Mouse (Mus musculus): ENCODE data around the gene Sars2. TPM values are rescaled to one million over a fixed set of nuclear protein-coding genes. Genes with fewer than 3 reads are reported as not detected.

The Sars2 gene
- polyA plus RNA-seq, 1 experiment from 2014 or later = 16.3 TPM

DNA sequence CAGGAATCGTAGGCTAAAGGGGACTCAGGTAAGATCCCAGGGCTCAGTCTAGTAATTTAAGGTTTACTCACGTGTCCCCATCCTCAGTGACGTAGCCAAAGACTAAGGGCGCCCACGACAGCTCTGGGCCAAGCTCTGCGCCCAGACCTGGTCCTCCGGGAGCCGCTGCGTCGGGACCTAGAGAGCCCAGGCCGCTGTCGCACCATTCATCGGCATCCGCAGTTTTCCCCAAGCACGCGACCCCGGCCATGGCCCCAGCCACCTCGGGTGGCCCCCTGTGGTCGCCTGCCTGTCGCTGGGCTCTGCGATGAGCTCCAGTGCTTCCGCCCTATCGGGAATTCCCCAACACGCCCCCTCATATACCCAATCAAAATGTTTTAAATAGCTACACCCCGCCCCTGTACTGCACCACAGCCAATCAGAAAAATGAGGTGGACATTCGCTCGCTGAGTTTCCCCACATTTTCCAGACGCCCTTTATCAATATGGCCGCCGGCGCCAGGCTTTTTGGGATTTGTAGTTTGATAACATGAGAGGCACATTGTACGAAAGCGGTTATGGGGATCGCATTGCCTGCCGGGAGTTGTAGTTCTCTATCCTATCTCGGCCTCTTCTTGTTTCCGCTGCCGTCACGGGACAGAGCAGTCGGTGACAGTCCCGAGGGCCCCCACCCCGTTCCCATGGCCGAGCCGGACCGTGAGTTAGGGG lies 24.5 kb downstream of the Sars2 start, which contains the start of gene Sirt2:
Gene Sirt2 (plus strand): TSS at position 563 of the 707 bp plus-strand sequence.
- H3K9me3 ChIP-seq (replicated peaks) = no peaks in the 10 kb centered on the region
- ATAC-seq (ENCODE audit: low read depth) = peak; percentile 95
- H3K9ac ChIP-seq = peak within 1 kb of the TSS; percentile 80
- peak; percentile 98 for DNase-seq
- H3K36me3 ChIP-seq = peaks cover 20% of the 10 kb centered on the region
- peaks cover 59% of the 10 kb centered on the region for H3K4me1 ChIP-seq (replicated peaks)
- H3K4me3 ChIP-seq (replicated peaks) = peak within 1 kb of the TSS; percentile 78
- H3K4me2 ChIP-seq = peak within 1 kb of the TSS; percentile 74
- H3K27ac ChIP-seq = 0 out of 2 replicates have a peak within 1 kb of the TSS, but pooled peaks have one; percentile 13
- H3K27me3 ChIP-seq = no peaks in the 10 kb centered on the region
- under 1% methylated on average over 45 of the region's 45 CpGs for WGBS (ENCODE audit: insufficient replicate concordance)

DNA sequence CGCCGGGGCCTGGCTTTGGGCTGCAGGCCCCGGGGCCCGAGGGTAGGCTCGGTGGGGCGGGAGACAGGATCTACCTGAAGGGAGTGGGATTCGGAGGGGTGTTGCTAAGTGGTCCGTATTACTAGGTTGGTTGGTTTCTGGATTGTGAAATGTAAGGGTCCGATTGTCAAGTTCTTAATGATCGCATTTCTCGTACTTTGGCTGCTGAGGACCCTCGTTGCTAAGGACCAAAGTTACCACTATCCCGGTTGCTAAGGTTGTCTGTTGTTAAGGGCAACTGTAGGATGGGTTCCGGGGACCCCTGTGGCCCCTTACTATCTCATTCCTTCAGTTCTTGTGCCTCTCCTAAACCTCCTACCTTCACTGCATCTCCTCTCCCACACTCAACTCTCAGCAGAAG lies 25.1 kb downstream of the Sars2 start:
- ATAC-seq (ENCODE audit: low read depth) (no peak), DNase-seq (no peak)
- H3K27ac ChIP-seq = no peak overlapping the region
- peaks cover 14% of the 10 kb centered on the region for H3K36me3 ChIP-seq
- H3K4me3 ChIP-seq (replicated peaks) = peak overlapping the region; percentile 78
- 7% methylated on average over 14 of the region's 14 CpGs for WGBS (ENCODE audit: insufficient replicate concordance)
- peaks cover 60% of the 10 kb centered on the region for H3K4me1 ChIP-seq (replicated peaks)
- H3K9me3 ChIP-seq (replicated peaks) = no peaks in the 10 kb centered on the region
- peak overlapping the region; percentile 74 for H3K4me2 ChIP-seq
- no peaks in the 10 kb centered on the region for H3K27me3 ChIP-seq
- peak overlapping the region; percentile 75 for H3K9ac ChIP-seq

DNA sequence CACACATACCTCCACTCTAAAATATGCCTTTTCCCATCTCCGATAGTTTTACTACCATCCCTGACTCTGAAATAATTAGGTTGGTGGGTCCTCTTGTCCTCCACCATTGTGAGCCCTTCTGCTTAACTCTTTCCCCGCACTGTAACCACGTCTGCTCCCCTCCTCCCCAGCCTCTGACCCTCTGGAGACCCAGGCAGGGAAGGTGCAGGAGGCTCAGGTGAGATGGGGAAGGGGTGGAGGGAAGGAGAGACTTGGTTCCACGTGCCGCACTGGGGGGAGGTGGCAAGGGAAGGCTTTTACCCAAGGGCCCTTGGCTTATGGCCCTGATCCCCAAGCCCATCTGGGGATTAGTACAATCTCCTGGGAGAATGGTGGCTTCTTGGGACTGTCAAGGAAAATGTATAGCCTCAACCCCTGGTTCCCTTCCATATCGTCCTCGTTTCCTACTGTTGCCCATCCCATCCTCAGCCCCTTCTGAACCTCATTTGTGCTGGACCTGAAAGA lies 25.7 kb downstream of the Sars2 start, which contains the start of gene Nfkbib:
Gene Nfkbib (minus strand): TSS at position 51 of the 504 bp plus-strand sequence.
- Histone ChIP-seq H3K27me3 (no peaks in the 10 kb centered on the region), H3K4me1 (replicated peaks) (peaks cover 60% of the 10 kb centered on the region), H3K9me3 (replicated peaks) (no peaks in the 10 kb centered on the region), H3K4me2 (peak within 1 kb of the TSS; percentile 74), H3K9ac (peak within 1 kb of the TSS; percentile 80), H3K36me3 (peaks cover 8% of the 10 kb centered on the region), H3K27ac (no peak within 1 kb of the TSS), H3K4me3 (replicated peaks) (peak within 1 kb of the TSS; percentile 78)
- DNase-seq = no peak
- ATAC-seq (ENCODE audit: low read depth) = no peak
- WGBS (ENCODE audit: insufficient replicate concordance) = 72% methylated on average over 7 of the region's 7 CpGs

DNA sequence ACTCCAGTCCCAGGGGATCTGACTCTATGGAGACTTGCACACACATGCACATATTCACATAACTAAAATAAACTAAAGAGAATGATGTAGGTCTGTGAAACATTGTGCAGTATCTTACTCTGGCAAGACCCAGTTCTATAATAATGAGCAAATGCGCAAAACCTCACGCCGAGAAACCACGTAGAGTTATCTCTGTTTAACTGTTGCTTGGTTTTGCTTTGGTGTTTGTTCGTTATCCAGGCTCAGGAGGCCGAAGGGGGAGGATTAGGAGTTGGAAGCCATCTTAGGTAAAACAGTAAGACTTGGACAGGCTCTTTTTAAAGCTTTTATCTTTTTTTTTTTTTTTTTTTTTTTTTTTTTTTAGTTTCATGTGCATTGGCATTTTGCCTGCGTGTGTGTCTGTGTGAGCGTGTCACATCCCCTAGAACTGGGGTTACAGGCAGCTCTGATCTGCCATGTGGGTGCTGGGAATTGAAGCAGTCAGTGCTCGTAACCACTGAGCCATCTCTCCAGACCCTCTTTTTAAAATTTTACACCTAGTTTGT lies 27.7 kb downstream of the Sars2 start:
- peak overlapping the region; percentile 44 for H3K27ac ChIP-seq
- no peaks in the 10 kb centered on the region for H3K36me3 ChIP-seq
- H3K27me3 ChIP-seq = no peaks in the 10 kb centered on the region
- no peak for DNase-seq
- peaks cover 60% of the 10 kb centered on the region for H3K4me1 ChIP-seq (replicated peaks)
- H3K9ac ChIP-seq = 0 out of 2 replicates have a peak overlapping the region, but pooled peaks have one; percentile 26
- H3K4me3 ChIP-seq (replicated peaks) = no peak overlapping the region
- ATAC-seq (ENCODE audit: low read depth) = no peak
- no peaks in the 10 kb centered on the region for H3K9me3 ChIP-seq (replicated peaks)
- WGBS (ENCODE audit: insufficient replicate concordance) = 46% methylated on average over 9 of the region's 9 CpGs
- H3K4me2 ChIP-seq = no peak overlapping the region

DNA sequence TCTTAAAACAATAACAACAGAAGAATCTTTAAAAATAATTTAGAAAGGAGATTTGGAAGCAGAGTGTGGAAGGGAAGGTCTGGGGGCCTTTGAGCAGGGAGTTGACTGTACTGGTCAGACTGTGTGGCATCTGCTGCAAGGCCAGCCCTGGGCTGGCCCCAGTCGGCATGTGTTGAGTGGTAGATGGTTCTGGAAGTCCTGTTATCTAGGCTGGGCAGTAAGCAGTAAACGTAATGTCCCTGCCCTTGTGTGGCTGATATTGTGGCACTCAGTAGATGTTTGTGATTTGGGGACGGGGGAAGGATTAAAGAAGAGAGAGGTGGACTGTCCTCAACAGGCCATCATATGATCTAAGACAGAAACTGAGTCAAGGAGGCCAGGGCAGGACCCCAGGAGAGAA lies 28.5 kb downstream of the Sars2 start:
- H3K27me3 ChIP-seq = no peaks in the 10 kb centered on the region
- peaks cover 52% of the 10 kb centered on the region for H3K4me1 ChIP-seq (replicated peaks)
- H3K4me2 ChIP-seq = 0 out of 2 replicates have a peak overlapping the region, but pooled peaks have one; percentile 14
- no peak overlapping the region for H3K4me3 ChIP-seq (replicated peaks)
- ATAC-seq (ENCODE audit: low read depth) (peak; percentile 19; the same call in 1 of the 2 replicates), DNase-seq (peak; percentile 45)
- WGBS (ENCODE audit: insufficient replicate concordance) = 23% methylated on average over 3 of the region's 3 CpGs
- H3K9ac ChIP-seq = peak overlapping the region; percentile 26; the same call in 1 of the 2 replicates
- peak overlapping the region; percentile 23; the same call in 1 of the 2 replicates for H3K27ac ChIP-seq
- H3K36me3 ChIP-seq = no peaks in the 10 kb centered on the region
- H3K9me3 ChIP-seq (replicated peaks) = no peaks in the 10 kb centered on the region

DNA sequence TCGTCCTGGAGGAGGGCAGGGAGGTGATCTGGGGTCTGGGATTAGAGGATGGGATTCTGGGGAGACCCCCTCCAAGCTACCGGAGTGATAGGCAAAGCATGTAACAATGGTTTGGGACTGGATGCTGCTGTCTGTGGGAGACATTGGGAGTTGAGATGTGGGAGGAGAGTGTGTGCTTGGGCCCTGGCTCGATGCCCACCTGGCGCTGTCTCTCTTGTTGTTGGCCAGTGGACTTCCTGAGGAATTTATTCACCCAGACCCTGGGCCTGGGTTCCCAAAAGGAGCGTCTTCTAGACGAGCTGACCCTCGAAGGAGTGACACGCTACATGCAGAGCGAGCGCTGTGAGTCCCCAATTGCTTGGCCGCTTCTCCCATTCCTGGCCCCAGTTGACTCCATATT lies 30.1 kb downstream of the Sars2 start:
- DNase-seq (no peak), ATAC-seq (ENCODE audit: low read depth) (no peak)
- no peak overlapping the region for H3K4me3 ChIP-seq (replicated peaks)
- no peak overlapping the region for H3K4me2 ChIP-seq
- no peaks in the 10 kb centered on the region for H3K9me3 ChIP-seq (replicated peaks)
- H3K36me3 ChIP-seq = peaks cover 3% of the 10 kb centered on the region; the same call in 1 of the 2 replicates
- no peak overlapping the region for H3K27ac ChIP-seq
- WGBS (ENCODE audit: insufficient replicate concordance) = 82% methylated on average over 11 of the region's 11 CpGs
- no peaks in the 10 kb centered on the region for H3K27me3 ChIP-seq
- H3K9ac ChIP-seq = no peak overlapping the region
- peaks cover 45% of the 10 kb centered on the region for H3K4me1 ChIP-seq (replicated peaks)

DNA sequence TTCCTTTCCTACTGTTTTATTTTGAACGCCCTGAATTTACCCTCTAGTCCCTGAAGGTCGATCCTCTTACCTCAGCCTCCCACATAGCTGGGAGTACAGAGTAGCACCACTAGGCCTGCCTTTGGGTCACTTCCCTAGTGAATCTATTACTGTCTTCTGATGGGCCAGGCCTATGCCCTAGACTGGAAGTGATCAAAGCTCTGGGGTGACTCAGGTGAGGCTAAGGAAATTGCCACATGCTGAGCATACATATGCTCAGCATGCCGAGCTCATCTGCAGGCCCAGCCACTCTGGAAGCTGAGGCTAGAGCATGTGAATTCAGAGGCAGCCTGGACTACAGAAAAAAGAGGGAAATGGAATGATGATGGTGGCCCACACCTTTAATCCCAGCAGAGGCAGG lies 31.4 kb downstream of the Sars2 start:
- no peak for DNase-seq
- Histone ChIP-seq H3K4me1 (replicated peaks) (peaks cover 32% of the 10 kb centered on the region), H3K4me3 (replicated peaks) (no peak overlapping the region), H3K4me2 (no peak overlapping the region), H3K9ac (no peak overlapping the region), H3K27ac (no peak overlapping the region), H3K36me3 (peaks cover 7% of the 10 kb centered on the region; the same call in 1 of the 2 replicates), H3K27me3 (no peaks in the 10 kb centered on the region), H3K9me3 (replicated peaks) (no peaks in the 10 kb centered on the region)
- 74% methylated on average over 3 of the region's 3 CpGs for whole genome bisulfite sequencing (ENCODE audit: insufficient replicate concordance)
- no peak for ATAC-seq (ENCODE audit: low read depth)

DNA sequence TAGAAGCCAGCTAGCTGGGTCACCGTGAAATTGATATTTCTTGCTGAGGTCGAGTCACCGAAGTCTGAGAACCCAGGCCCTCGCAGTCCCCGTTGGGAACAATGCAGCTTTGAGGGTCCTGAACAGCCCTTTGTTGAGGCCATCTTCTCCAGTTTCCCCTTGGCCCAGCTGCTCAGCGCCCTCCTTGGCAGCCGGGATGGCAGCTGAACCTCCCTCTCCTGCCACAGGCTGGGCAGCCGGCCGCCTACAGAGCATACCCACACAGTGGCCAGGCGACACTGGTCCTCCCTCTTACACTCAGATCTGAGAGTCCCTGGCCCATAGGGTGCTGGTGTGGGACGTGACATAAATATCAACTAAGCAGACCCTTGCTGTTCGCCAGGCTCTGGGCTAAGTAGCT lies 32.4 kb downstream of the Sars2 start:
- no peaks in the 10 kb centered on the region for H3K27me3 ChIP-seq
- no peaks in the 10 kb centered on the region for H3K9me3 ChIP-seq (replicated peaks)
- no peak for ATAC-seq (ENCODE audit: low read depth)
- 78% methylated on average over 12 of the region's 12 CpGs for WGBS (ENCODE audit: insufficient replicate concordance)
- H3K9ac ChIP-seq = no peak overlapping the region
- no peak overlapping the region for H3K4me3 ChIP-seq (replicated peaks)
- no peak for DNase-seq
- no peak overlapping the region for H3K27ac ChIP-seq
- H3K4me2 ChIP-seq = no peak overlapping the region
- peaks cover 22% of the 10 kb centered on the region for H3K4me1 ChIP-seq (replicated peaks)
- H3K36me3 ChIP-seq = peaks cover 7% of the 10 kb centered on the region; the same call in 1 of the 2 replicates

DNA sequence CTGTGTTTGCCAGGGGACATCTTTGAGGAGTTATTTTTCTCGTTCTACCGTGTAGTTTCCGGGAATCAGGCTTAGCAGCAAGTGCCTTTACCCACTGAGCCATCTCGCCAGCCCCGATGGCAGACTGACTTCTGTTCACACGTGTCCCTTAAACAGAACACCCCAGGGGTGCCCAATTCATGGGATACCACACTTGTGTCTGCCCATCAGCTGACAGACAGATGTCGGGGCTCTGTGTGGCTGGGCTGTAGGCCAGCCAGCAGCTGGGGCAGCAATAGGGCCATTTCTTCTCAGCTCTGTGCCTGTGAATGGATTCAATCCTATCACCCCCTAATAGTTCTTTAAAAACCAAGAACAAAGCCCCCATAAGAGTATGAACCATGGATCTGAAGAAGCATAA lies 33.3 kb downstream of the Sars2 start:
- ATAC-seq (ENCODE audit: low read depth) = no peak

DNA sequence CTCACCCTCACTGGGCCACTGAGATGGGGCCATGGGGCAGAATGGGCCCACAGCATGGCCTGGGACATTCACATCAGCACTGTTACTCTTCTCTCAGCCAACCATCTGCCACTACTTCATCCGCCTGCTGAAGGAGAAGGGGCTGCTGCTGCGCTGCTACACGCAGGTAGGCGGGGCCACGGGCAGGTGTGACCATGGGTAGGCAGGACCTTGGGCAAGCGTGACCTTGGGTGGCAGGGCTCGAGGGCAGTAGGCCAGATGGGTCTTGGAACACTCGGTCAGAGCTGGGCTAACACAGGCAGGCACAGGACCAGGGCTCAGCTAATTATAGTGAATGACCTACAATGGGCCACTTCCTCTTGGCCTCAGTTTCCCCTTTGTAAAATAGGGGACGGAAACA lies 37.0 kb downstream of the Sars2 start:
- H3K36me3 ChIP-seq = peaks cover 13% of the 10 kb centered on the region
- no peak overlapping the region for H3K27ac ChIP-seq
- H3K4me1 ChIP-seq (replicated peaks) = peaks cover 16% of the 10 kb centered on the region
- H3K4me2 ChIP-seq = no peak overlapping the region
- no peak overlapping the region for H3K4me3 ChIP-seq (replicated peaks)
- 74% methylated on average over 9 of the region's 9 CpGs for WGBS (ENCODE audit: insufficient replicate concordance)
- H3K9me3 ChIP-seq (replicated peaks) = no peaks in the 10 kb centered on the region
- DNase-seq (no peak), ATAC-seq (ENCODE audit: low read depth) (no peak)
- H3K27me3 ChIP-seq = no peaks in the 10 kb centered on the region
- H3K9ac ChIP-seq = no peak overlapping the region

More for the DNA sequence above, 33.3 kb downstream of the Sars2 start:
- Histone ChIP-seq H3K36me3 (peaks cover 7% of the 10 kb centered on the region; the same call in 1 of the 2 replicates), H3K9ac (no peak overlapping the region), H3K27me3 (no peaks in the 10 kb centered on the region), H3K4me3 (replicated peaks) (no peak overlapping the region), H3K27ac (no peak overlapping the region), H3K4me2 (no peak overlapping the region), H3K4me1 (replicated peaks) (peaks cover 14% of the 10 kb centered on the region), H3K9me3 (replicated peaks) (no peaks in the 10 kb centered on the region)
- 84% methylated on average over 7 of the region's 7 CpGs for WGBS (ENCODE audit: insufficient replicate concordance)
- DNase-seq = no peak

DNA sequence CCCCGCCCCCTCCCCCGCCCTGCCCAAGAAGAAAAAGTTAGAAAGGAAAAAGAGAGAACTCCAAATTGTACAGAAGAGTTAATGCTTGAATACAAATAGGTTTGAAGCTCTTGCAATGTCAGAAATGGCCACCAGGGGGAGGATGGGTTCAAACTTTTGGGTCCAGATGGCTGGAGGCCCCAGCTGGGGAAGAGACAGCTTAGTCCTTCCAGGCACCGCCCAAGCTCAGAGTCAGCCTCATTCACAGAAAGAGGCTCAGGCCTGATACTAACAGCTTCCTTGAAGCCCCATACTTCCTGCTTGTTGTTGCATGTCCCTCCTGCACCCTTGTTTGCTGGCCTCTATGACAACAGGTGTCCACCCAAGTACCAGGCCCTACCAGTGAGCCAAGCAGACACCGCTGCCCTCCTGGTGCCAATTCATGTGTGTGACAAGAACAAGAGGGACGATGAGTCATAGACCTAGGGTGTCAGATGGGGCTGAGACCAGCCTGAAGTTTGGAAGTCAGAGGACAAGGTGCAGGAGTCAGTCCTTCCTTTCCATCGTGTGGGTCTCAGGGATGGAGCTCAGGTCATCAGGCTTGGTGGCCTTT lies 38.4 kb downstream of the Sars2 start:
- ATAC-seq (ENCODE audit: low read depth) (peak; percentile 76), DNase-seq (peak; percentile 77)
- Histone ChIP-seq H3K4me1 (replicated peaks) (peaks cover 16% of the 10 kb centered on the region), H3K9ac (0 out of 2 replicates have a peak overlapping the region, but pooled peaks have one; percentile 3), H3K36me3 (peaks cover 13% of the 10 kb centered on the region), H3K4me2 (no peak overlapping the region), H3K9me3 (replicated peaks) (no peaks in the 10 kb centered on the region), H3K27ac (no peak overlapping the region), H3K27me3 (no peaks in the 10 kb centered on the region), H3K4me3 (replicated peaks) (no peak overlapping the region)
- WGBS (ENCODE audit: insufficient replicate concordance) = 41% methylated on average over 6 of the region's 6 CpGs
